Mouse (Mus musculus): ENCODE results near the gene Ptprt.

- TF ChIP-seq CTCF (IDR thresholded peaks at IDR 0.05; ENCODE audit: low read depth) (no peak), EP300 (IDR thresholded peaks at IDR 0.05; ENCODE audit: low read depth) (no peak)
Measured at GRCm38 (mm10) chr2:162637537-162637936, 23.4 kb downstream of the Ptprt start.
